Mouse (Mus musculus) hindbrain, embryonic 12.5 days (tissue): ENCODE measurements around the gene Cyp17a1. TPM values are rescaled to one million over a fixed set of nuclear protein-coding genes. Genes with fewer than 3 reads are reported as not detected.

Experiments
- ATAC-seq: fragments of 200-750 bp; cut with Nextera tagmentation; 2 replicates; pipeline ENCODE4 v1.8.0; 2017; ENCODE audit warnings: moderate TSS enrichment; ENCODE audit not compliant: low FRiP score
- H3K27ac ChIP-seq: fragments of 300-500 bp; sonication (generic); 2 replicates; pipeline ENCODE4 v1.5.1; 2016; ENCODE audit warnings: mild to moderate bottlenecking
- H3K27me3 ChIP-seq: fragments of 300-500 bp; sonication (generic); 2 replicates; pipeline ENCODE4 v1.6.1; 2016; ENCODE audit warnings: mild to moderate bottlenecking
- H3K36me3 ChIP-seq: fragments of 300-500 bp; sonication (generic); 2 replicates; pipeline ENCODE4 v1.6.1; 2016; ENCODE audit warnings: mild to moderate bottlenecking
- H3K4me1 ChIP-seq: fragments of 300-500 bp; sonication (generic); 2 replicates; pipeline ENCODE4 v1.6.1; 2016
- H3K4me2 ChIP-seq: fragments of 300-500 bp; sonication (generic); replicated peaks from 2 replicates; pipeline ENCODE4 v1.6.1; 2016; ENCODE audit warnings: mild to moderate bottlenecking
- H3K4me3 ChIP-seq: fragments of 300-500 bp; sonication (generic); 2 replicates; pipeline ENCODE4 v1.5.1; 2016; ENCODE audit warnings: mild to moderate bottlenecking
- H3K9ac ChIP-seq: fragments of 300-500 bp; sonication (generic); 2 replicates; pipeline ENCODE4 v1.6.1; 2016; ENCODE audit warnings: mild to moderate bottlenecking, moderate library complexity
- H3K9me3 ChIP-seq: fragments of 300-500 bp; sonication (generic); replicated peaks from 2 replicates; pipeline ENCODE4 v1.6.1; 2016; ENCODE audit warnings: mild to moderate bottlenecking
- WGBS: fragments of 180-500 bp; shearing (Covaris S2); methylation state at CpG from one replicate; pipeline ENCODE4 v1.1.7; 2016; 5-methylcytosine and 5-hydroxymethylcytosine counted together
- polyA plus RNA-seq: library from polyadenylated mRNA; unstranded; fragments of >200 nt; fragmentation: Nextera tagmentation; extraction: Ambion mirVana; gene quantifications from 2 replicates; pipeline ENCODE4 v1.2.1, GENCODE M21; 2016

Cyp17a1 gene
- polyA plus RNA-seq, 1 experiment from 2014 or later = not detected

- Histone ChIP-seq H3K9ac (no peak overlapping the region), H3K27ac (peak overlapping the region; percentile 24; the same call in 1 of the 2 replicates), H3K27me3 (no peaks in the 10 kb centered on the region), H3K4me3 (no peak overlapping the region), H3K9me3 (no peaks in the 10 kb centered on the region), H3K4me1 (peaks cover 66% of the 10 kb centered on the region), H3K36me3 (0 out of 2 replicates have a peak, but pooled peaks cover 4% of the 10 kb centered on the region), H3K4me2 (no peak overlapping the region)
- 97% methylated on average over 6 of the region's 6 CpGs for WGBS
- no peak for ATAC-seq
These were observed 53.5 kb downstream of the Cyp17a1 start for GRCm38 (mm10) chr19:46619518-46619917.

- peaks cover 61% of the 10 kb centered on the region for H3K4me1 ChIP-seq
- 84% methylated on average over 19 of the region's 19 CpGs for WGBS
- peaks cover 8% of the 10 kb centered on the region; the same call in 1 of the 2 replicates for H3K36me3 ChIP-seq
- H3K9me3 ChIP-seq = no peaks in the 10 kb centered on the region
- no peak for ATAC-seq
- no peak overlapping the region for H3K4me3 ChIP-seq
- no peaks in the 10 kb centered on the region for H3K27me3 ChIP-seq
- H3K27ac ChIP-seq = no peak overlapping the region
- no peak overlapping the region for H3K9ac ChIP-seq
- H3K4me2 ChIP-seq = no peak overlapping the region
These were observed 54.0 kb downstream of the Cyp17a1 start for GRCm38 (mm10) chr19:46619001-46619400.

DNA sequence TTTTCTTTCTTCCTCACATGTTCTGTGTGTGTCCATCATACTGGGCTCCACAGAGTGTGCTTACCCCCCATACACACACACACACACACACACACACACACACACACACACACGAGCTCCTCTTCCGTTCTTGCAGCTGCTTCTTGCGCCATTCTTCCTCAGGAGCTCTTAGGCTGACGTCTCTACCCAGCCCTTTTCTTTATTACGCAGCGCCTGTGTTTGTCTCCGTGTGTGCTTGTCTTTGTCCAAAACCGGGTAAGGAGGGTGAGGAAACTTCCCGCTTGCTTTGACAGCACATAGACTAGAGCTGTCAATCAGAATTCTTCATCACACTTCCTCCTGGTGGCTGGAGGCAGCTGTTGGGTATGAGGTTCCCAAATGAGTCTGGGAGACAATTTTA is 54.6 kb downstream of the Cyp17a1 start:
- ATAC-seq = no peak
- Histone ChIP-seq H3K4me1 (peaks cover 55% of the 10 kb centered on the region), H3K27me3 (no peaks in the 10 kb centered on the region), H3K36me3 (peaks cover 15% of the 10 kb centered on the region; the same call in 1 of the 2 replicates), H3K9me3 (no peaks in the 10 kb centered on the region), H3K4me3 (no peak overlapping the region), H3K27ac (peak overlapping the region; percentile 57; the same call in 1 of the 2 replicates), H3K9ac (no peak overlapping the region), H3K4me2 (no peak overlapping the region)
- WGBS = 55% methylated on average over 9 of the region's 9 CpGs

GRCm38 (mm10) chr19:46617361-46617760 is 55.6 kb downstream of the Cyp17a1 start:
- H3K9me3 ChIP-seq = no peaks in the 10 kb centered on the region
- H3K27ac ChIP-seq = no peak overlapping the region
- H3K27me3 ChIP-seq = no peaks in the 10 kb centered on the region
- H3K36me3 ChIP-seq = peaks cover 18% of the 10 kb centered on the region; the same call in 1 of the 2 replicates
- H3K4me1 ChIP-seq = peaks cover 45% of the 10 kb centered on the region
- 91% methylated on average over 8 of the region's 8 CpGs for WGBS
- H3K9ac ChIP-seq = no peak overlapping the region
- no peak overlapping the region for H3K4me3 ChIP-seq
- H3K4me2 ChIP-seq = no peak overlapping the region
- ATAC-seq = no peak

Other genes with a start within 250 kb of the Cyp17a1 start
- 41.8 and 44.7 TPM in 2 replicates for gene Trim8, start 171.5 kb downstream of the Cyp17a1 start, polyA plus RNA-seq
- gene Arl3, start 100.0 kb downstream of the Cyp17a1 start, polyA plus RNA-seq = 190 and 196 TPM in 2 replicates
- gene Sfxn2, start 99.8 kb downstream of the Cyp17a1 start, polyA plus RNA-seq = 14.6 and 15.0 TPM in 2 replicates
- 54.6 and 56.4 TPM in 2 replicates for gene Wbp1l, start 74.1 kb downstream of the Cyp17a1 start, polyA plus RNA-seq
- gene Borcs7, start 16.7 kb upstream of the Cyp17a1 start, polyA plus RNA-seq = 14.6 and 17.5 TPM in 2 replicates
- gene As3mt, start 34.3 kb upstream of the Cyp17a1 start, polyA plus RNA-seq = 31.1 and 32.0 TPM in 2 replicates
- 6.9 and 7.2 TPM in 2 replicates for gene Cnnm2, start 88.4 kb upstream of the Cyp17a1 start, polyA plus RNA-seq